8 mouse cellular contexts compared by ENCODE assay signal in genomic region chr9:86592676-86593668, GRCm38 (mm10). TPM values are rescaled to one million over a fixed set of nuclear protein-coding genes. Genes with fewer than 3 reads are reported as not detected.
A peak's percentile ranks its signal among the peaks of the same experiment; 100 is the strongest.
DNase-seq lines count a peak whose midpoint lies in the region; ATAC-seq and TF ChIP-seq lines count a peak whose summit lies in the region.

No protein-coding gene starts in this region.

- peak; percentile 44 for DNase-seq in adrenal gland, adult 2 months
- DNase-seq in adrenal gland, adult 18-20 months (ENCODE audit: low spot score in 2 of 2), result no peak
- DNase-seq in left cerebral cortex, adult 2 months (ENCODE audit: extremely low spot score in 1 of 2, low spot score in 2 of 2), result peak; percentile 47 to 48
- no peak for DNase-seq in left cerebral cortex, postnatal 4 days
- DNase-seq in limb, embryonic 14.5 days (ENCODE audit: low spot score), result peak; percentile 34
- peak; percentile 69 for DNase-seq in right cerebral cortex, postnatal 25 days
- DNase-seq in spleen, postnatal 4 days (ENCODE audit: low spot score in 2 of 2), result no peak

- no peaks in the 10 kb centered on the region for H3K27me3 ChIP-seq in forebrain, embryonic 13.5 days
- no peaks in the 10 kb centered on the region for H3K27me3 ChIP-seq in limb, embryonic 14.5 days (ENCODE audit: control insufficient read depth, insufficient read depth, low read length)

- peak; percentile 81 for TF ChIP-seq CTCF in left cerebral cortex, adult 2 months (IDR thresholded peaks at IDR 0.05)

- no peaks in the 10 kb centered on the region for H3K9me3 ChIP-seq in forebrain, embryonic 13.5 days (replicated peaks)
- H3K9me3 ChIP-seq in limb, embryonic 14.5 days (ENCODE audit: control insufficient read depth, low read length), result no peaks in the 10 kb centered on the region

- H3K9ac ChIP-seq in forebrain, embryonic 13.5 days, result no peak overlapping the region
- H3K9ac ChIP-seq in limb, embryonic 14.5 days (ENCODE audit: low read depth, low read length, severe bottlenecking), result no peak overlapping the region

- H3K4me3 ChIP-seq in left cerebral cortex, adult 2 months, result no peak overlapping the region
- H3K4me3 ChIP-seq in forebrain, embryonic 13.5 days, result no peak overlapping the region
- H3K4me3 ChIP-seq in limb, embryonic 14.5 days (replicated peaks; ENCODE audit: low read length), result no peak overlapping the region

- H3K4me2 ChIP-seq in forebrain, embryonic 13.5 days, result no peak overlapping the region
- H3K4me2 ChIP-seq in limb, embryonic 14.5 days (replicated peaks; ENCODE audit: low read depth, low read length, severe bottlenecking), result no peak overlapping the region

- peak overlapping the region; percentile 29; the same call in 1 of the 2 replicates for H3K27ac ChIP-seq in left cerebral cortex, adult 2 months
- no peak overlapping the region for H3K27ac ChIP-seq in forebrain, embryonic 13.5 days
- H3K27ac ChIP-seq in limb, embryonic 14.5 days (replicated peaks; ENCODE audit: low read depth, low read length), result no peak overlapping the region

- no peak for TF ChIP-seq POLR2A in limb, embryonic 14.5 days (IDR thresholded peaks at IDR 0.05; ENCODE audit: borderline replicate concordance, extremely low read depth, insufficient read depth, insufficient read length)

- no peaks in the 10 kb centered on the region for H3K4me1 ChIP-seq in forebrain, embryonic 13.5 days
- no peaks in the 10 kb centered on the region for H3K4me1 ChIP-seq in limb, embryonic 14.5 days (ENCODE audit: control insufficient read depth, insufficient read depth, low read length)

- H3K36me3 ChIP-seq in forebrain, embryonic 13.5 days (ENCODE audit: poor library complexity, severe bottlenecking), result no peaks in the 10 kb centered on the region
- H3K36me3 ChIP-seq in limb, embryonic 14.5 days (ENCODE audit: control insufficient read depth, insufficient read depth, low read length), result 0 out of 2 replicates have a peak, but pooled peaks cover 1% of the 10 kb centered on the region

- intact Hi-C loops in left cerebral cortex, adult 2 months (cut with DNase I), result loop anchor here (1.0 to 2.0 kb wide), 2 partner anchors 153 to 208 kb away; no protein-coding TSS in a partner anchor
- intact Hi-C loops in left cerebral cortex, postnatal 4 days (cut with DNase I), result loop anchor here (5.0 to 10.0 kb wide), 2 partner anchors 154 to 212 kb away; no protein-coding TSS in a partner anchor

- peak; percentile 57 for ATAC-seq in forebrain, embryonic 13.5 days
- ATAC-seq in limb, embryonic 14.5 days (ENCODE audit: low FRiP score, low read depth), result no peak

- 76% methylated on average over 19 of the region's 19 CpGs for WGBS in forebrain, embryonic 13.5 days
- WGBS in limb, embryonic 14.5 days, result 75% methylated on average over 19 of the region's 19 CpGs

RNA-seq across cellular contexts. Expression of gene Rwdd2a, which starts 21.2 kb away (rescaled TPM):
- 1 to 10 TPM; 3.9 to 8.0 TPM for total RNA-seq in adrenal gland, adult 2 months (2021)
- polyA plus RNA-seq in adrenal gland, adult 2 months (2012; rRNA removed), result 5.6 and 16.8 TPM in 2 replicates
- 1 to 10 TPM; 3.0 to 5.3 TPM for total RNA-seq in adrenal gland, adult 18-20 months (2021)
- 10 to 100 TPM; 24.0 to 25.5 TPM for total RNA-seq in left cerebral cortex, adult 2 months (2021)
- total RNA-seq in left cerebral cortex, postnatal 4 days (2021), result 10 to 100 TPM; 13.9 to 16.8 TPM
- polyA plus RNA-seq in forebrain, embryonic 13.5 days (2015; fragmentation: Nextera tagmentation; extraction: Ambion mirVana), result 5.0 and 6.2 TPM in 2 replicates
- polyA plus RNA-seq in limb, embryonic 14.5 days (2012; rRNA removed), result 1.7 and 2.2 TPM in 2 replicates
- polyA plus RNA-seq in limb, embryonic 14.5 days (2014; fragmentation: Nextera tagmentation; extraction: Ambion mirVana), result 3.5 and 4.5 TPM in 2 replicates

RNA-seq across cellular contexts. Expression of gene Pgm3, which starts 21.3 kb away (rescaled TPM):
- 10 to 100 TPM; 20.8 to 52.6 TPM for total RNA-seq in adrenal gland, adult 2 months (2021)
- 2.9 and 3.9 TPM in 2 replicates for polyA plus RNA-seq in adrenal gland, adult 2 months (2012; rRNA removed)
- 10 to 100 TPM; 32.2 to 42.6 TPM for total RNA-seq in adrenal gland, adult 18-20 months (2021)
- 10 to 100 TPM; 16.5 to 17.7 TPM for total RNA-seq in left cerebral cortex, adult 2 months (2021)
- 10 to 100 TPM; 30.5 to 31.6 TPM for total RNA-seq in left cerebral cortex, postnatal 4 days (2021)
- polyA plus RNA-seq in forebrain, embryonic 13.5 days (2015; fragmentation: Nextera tagmentation; extraction: Ambion mirVana), result 39.7 and 43.3 TPM in 2 replicates
- polyA plus RNA-seq in limb, embryonic 14.5 days (2012; rRNA removed), result 19.6 and 23.1 TPM in 2 replicates
- 33.6 and 37.9 TPM in 2 replicates for polyA plus RNA-seq in limb, embryonic 14.5 days (2014; fragmentation: Nextera tagmentation; extraction: Ambion mirVana)

Comparison
In these comparisons a context has a peak if more than half of its experiments do, and no peak if none do; other contexts are left out.
1. DNase-seq: peak in adrenal gland, adult 2 months (single experiment), left cerebral cortex, adult 2 months (2 of 2), limb, embryonic 14.5 days (single experiment) and right cerebral cortex, postnatal 25 days (single experiment); none in adrenal gland, adult 18-20 months (0 of 2), left cerebral cortex, postnatal 4 days (single experiment) and spleen, postnatal 4 days (0 of 2).